Mouse (Mus musculus): ENCODE results near the gene D430041D05Rik. TPM values are rescaled to one million over a fixed set of nuclear protein-coding genes. Genes with fewer than 3 reads are reported as not detected.

D430041D05Rik gene
- polyA plus RNA-seq, 1 experiment = not detected

- Histone ChIP-seq H3K4me1 (ENCODE audit: control insufficient read depth, insufficient read depth, low read length) (no peaks in the 10 kb centered on the region), H3K4me3 (ENCODE audit: insufficient read depth, low read length) (no peak overlapping the region), H3K27ac (ENCODE audit: insufficient read depth, low read depth, low read length) (no peak overlapping the region)
- TF ChIP-seq POLR2A (IDR thresholded peaks at IDR 0.05; ENCODE audit: borderline replicate concordance, low read depth, low read length) (no peak), CTCF (IDR thresholded peaks at IDR 0.05; ENCODE audit: low read depth, low read length) (no peak)
Measured at GRCm38 (mm10) chr2:104327116-104327794, 83.6 kb downstream of the D430041D05Rik start.

DNA sequence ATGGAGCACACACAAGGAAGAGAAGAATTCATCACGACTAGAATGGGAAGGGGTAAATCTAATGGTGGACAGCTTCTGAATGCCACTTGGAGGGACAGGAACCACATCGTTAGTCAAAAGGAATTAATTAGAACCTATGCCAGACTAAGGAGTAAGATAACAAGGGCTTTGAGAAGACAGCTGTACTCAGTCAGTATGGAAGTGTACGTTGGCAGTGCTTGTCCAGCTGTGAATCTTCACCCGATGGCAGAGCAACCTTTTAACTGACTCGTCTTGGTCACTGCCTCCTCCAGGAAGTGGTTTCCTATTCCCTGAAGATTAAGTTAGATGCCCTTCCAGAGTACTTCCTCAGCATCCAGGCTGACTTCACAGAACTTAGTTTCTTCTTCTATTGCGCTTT, 87.0 kb downstream of the D430041D05Rik start:
- H3K4me3 ChIP-seq (ENCODE audit: insufficient read depth, low read length) = no peak overlapping the region
- no peak overlapping the region for H3K27ac ChIP-seq (ENCODE audit: insufficient read depth, low read depth, low read length)
- H3K4me1 ChIP-seq (ENCODE audit: control insufficient read depth, insufficient read depth, low read length) = no peaks in the 10 kb centered on the region
- no peak for TF ChIP-seq CTCF (IDR thresholded peaks at IDR 0.05; ENCODE audit: low read depth, low read length)
- TF ChIP-seq POLR2A (IDR thresholded peaks at IDR 0.05; ENCODE audit: borderline replicate concordance, low read depth, low read length) = no peak

- Histone ChIP-seq H3K4me1 (ENCODE audit: control insufficient read depth, insufficient read depth, low read length) (no peaks in the 10 kb centered on the region), H3K4me3 (ENCODE audit: insufficient read depth, low read length) (no peak overlapping the region), H3K27ac (ENCODE audit: insufficient read depth, low read depth, low read length) (no peak overlapping the region)
- TF ChIP-seq CTCF (IDR thresholded peaks at IDR 0.05; ENCODE audit: low read depth, low read length) (no peak), POLR2A (IDR thresholded peaks at IDR 0.05; ENCODE audit: borderline replicate concordance, low read depth, low read length) (no peak)
Measured at GRCm38 (mm10) chr2:104323351-104323750, 87.5 kb downstream of the D430041D05Rik start.

- no peak overlapping the region for H3K27ac ChIP-seq (ENCODE audit: insufficient read depth, low read depth, low read length)
- H3K4me1 ChIP-seq (ENCODE audit: control insufficient read depth, insufficient read depth, low read length) = no peaks in the 10 kb centered on the region
- no peak overlapping the region for H3K4me3 ChIP-seq (ENCODE audit: insufficient read depth, low read length)
- TF ChIP-seq CTCF (IDR thresholded peaks at IDR 0.05; ENCODE audit: low read depth, low read length) (no peak), POLR2A (IDR thresholded peaks at IDR 0.05; ENCODE audit: borderline replicate concordance, low read depth, low read length) (no peak)
Measured at GRCm38 (mm10) chr2:104320061-104320624, 90.7 kb downstream of the D430041D05Rik start.

DNA sequence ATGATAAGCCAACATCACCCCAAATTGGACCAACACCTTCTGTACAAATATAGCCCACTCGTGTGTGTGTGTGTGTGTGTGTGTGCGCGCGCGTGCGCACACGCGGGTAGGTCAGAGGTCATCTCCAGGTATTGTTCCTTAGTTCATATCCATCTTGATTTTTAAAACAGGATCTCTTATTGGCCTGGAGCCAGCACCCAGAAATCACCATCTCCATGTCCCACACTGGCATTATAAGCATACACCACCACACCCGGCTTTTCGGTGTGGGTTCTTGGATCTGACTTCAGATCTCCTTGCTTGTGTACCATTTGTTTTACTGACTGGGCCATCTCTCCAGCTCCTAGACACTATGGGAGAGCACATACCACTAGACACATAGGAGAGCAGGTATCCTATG, 91.4 kb downstream of the D430041D05Rik start:
- no peak overlapping the region for H3K4me3 ChIP-seq (ENCODE audit: insufficient read depth, low read length)
- TF ChIP-seq POLR2A (IDR thresholded peaks at IDR 0.05; ENCODE audit: borderline replicate concordance, low read depth, low read length) = no peak
- TF ChIP-seq CTCF (IDR thresholded peaks at IDR 0.05; ENCODE audit: low read depth, low read length) = no peak
- H3K27ac ChIP-seq (ENCODE audit: insufficient read depth, low read depth, low read length) = no peak overlapping the region
- no peaks in the 10 kb centered on the region for H3K4me1 ChIP-seq (ENCODE audit: control insufficient read depth, insufficient read depth, low read length)

DNA sequence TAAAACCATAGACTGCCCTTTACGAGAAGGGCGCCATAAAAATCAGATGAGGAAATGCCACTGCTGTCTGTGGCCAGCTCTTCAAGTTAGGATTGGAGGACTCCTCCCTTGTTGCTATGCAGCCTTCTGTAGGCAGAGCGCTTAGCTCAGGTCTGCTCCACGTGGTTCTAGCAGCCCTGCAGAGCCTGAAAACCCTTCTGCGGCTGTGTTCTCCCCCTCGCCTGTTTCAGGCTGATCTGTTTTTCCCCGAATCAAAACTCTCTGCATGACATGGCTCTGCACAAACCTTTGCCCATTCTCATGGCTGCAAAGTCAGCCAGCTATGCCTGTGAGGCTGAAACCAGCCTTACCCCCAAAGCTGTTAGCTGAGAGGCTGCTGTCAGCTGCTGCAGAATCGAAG, 91.9 kb downstream of the D430041D05Rik start:
- TF ChIP-seq CTCF (IDR thresholded peaks at IDR 0.05; ENCODE audit: low read depth, low read length) = no peak
- no peak for TF ChIP-seq POLR2A (IDR thresholded peaks at IDR 0.05; ENCODE audit: borderline replicate concordance, low read depth, low read length)
- Histone ChIP-seq H3K27ac (ENCODE audit: insufficient read depth, low read depth, low read length) (no peak overlapping the region), H3K4me3 (ENCODE audit: insufficient read depth, low read length) (no peak overlapping the region), H3K4me1 (ENCODE audit: control insufficient read depth, insufficient read depth, low read length) (no peaks in the 10 kb centered on the region)

GRCm38 (mm10) chr2:104318259-104318658, 92.6 kb downstream of the D430041D05Rik start:
- H3K4me3 ChIP-seq (ENCODE audit: insufficient read depth, low read length) = no peak overlapping the region
- TF ChIP-seq CTCF (IDR thresholded peaks at IDR 0.05; ENCODE audit: low read depth, low read length) = no peak
- TF ChIP-seq POLR2A (IDR thresholded peaks at IDR 0.05; ENCODE audit: borderline replicate concordance, low read depth, low read length) = no peak
- no peak overlapping the region for H3K27ac ChIP-seq (ENCODE audit: insufficient read depth, low read depth, low read length)
- no peaks in the 10 kb centered on the region for H3K4me1 ChIP-seq (ENCODE audit: control insufficient read depth, insufficient read depth, low read length)

- Histone ChIP-seq H3K27ac (ENCODE audit: insufficient read depth, low read depth, low read length) (no peak overlapping the region), H3K4me1 (ENCODE audit: control insufficient read depth, insufficient read depth, low read length) (no peaks in the 10 kb centered on the region), H3K4me3 (ENCODE audit: insufficient read depth, low read length) (no peak overlapping the region)
- TF ChIP-seq CTCF (IDR thresholded peaks at IDR 0.05; ENCODE audit: low read depth, low read length) = no peak
Measured at GRCm38 (mm10) chr2:104317631-104318030, 93.2 kb downstream of the D430041D05Rik start.

- no peak overlapping the region for H3K4me3 ChIP-seq (ENCODE audit: insufficient read depth, low read length)
- TF ChIP-seq POLR2A (IDR thresholded peaks at IDR 0.05; ENCODE audit: borderline replicate concordance, low read depth, low read length) (no peak), CTCF (IDR thresholded peaks at IDR 0.05; ENCODE audit: low read depth, low read length) (no peak)
- no peaks in the 10 kb centered on the region for H3K4me1 ChIP-seq (ENCODE audit: control insufficient read depth, insufficient read depth, low read length)
- no peak overlapping the region for H3K27ac ChIP-seq (ENCODE audit: insufficient read depth, low read depth, low read length)
Measured at GRCm38 (mm10) chr2:104316483-104316882, 94.3 kb downstream of the D430041D05Rik start.

DNA sequence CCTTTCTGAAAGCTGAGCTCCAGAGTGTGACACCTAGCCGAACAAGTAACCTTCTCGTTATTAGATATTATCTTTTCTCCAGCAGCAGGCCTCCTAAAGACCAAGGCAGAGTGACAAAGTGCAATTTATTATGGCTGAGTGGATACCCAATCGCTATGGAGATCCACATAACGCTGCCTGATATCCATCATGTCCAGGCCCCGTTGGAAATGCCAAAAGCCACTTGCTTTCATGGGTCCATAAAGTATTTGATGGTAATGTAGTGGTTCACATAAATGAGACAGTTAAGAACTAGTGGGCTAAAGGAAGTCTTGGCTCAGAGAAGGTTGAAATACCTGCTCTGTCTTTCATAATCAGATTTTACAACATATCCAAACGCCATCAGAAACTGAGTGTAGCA, 97.6 kb downstream of the D430041D05Rik start:
- Histone ChIP-seq H3K4me1 (ENCODE audit: control insufficient read depth, insufficient read depth, low read length) (no peaks in the 10 kb centered on the region), H3K27ac (ENCODE audit: insufficient read depth, low read depth, low read length) (no peak overlapping the region)
- TF ChIP-seq CTCF (IDR thresholded peaks at IDR 0.05; ENCODE audit: low read depth, low read length) (no peak), POLR2A (IDR thresholded peaks at IDR 0.05; ENCODE audit: borderline replicate concordance, low read depth, low read length) (no peak)

More for the DNA sequence above, 97.6 kb downstream of the D430041D05Rik start:
- H3K4me3 ChIP-seq (ENCODE audit: insufficient read depth, low read length) = no peak overlapping the region
